Mouse (Mus musculus): ENCODE results near the gene Asgr1. TPM values are rescaled to one million over a fixed set of nuclear protein-coding genes. Genes with fewer than 3 reads are reported as not detected.

The Asgr1 gene
- polyA plus RNA-seq, 1 experiment = 0.87 TPM

Other genes starting within 250 kb of the Asgr1 start
- 1.2 TPM in 1 of 2 replicates, not detected in the other for gene Tmem102, start 248.5 kb upstream of the Asgr1 start, polyA plus RNA-seq (2012; ENCODE audit: insufficient read depth, insufficient read length, missing spikeins)
- gene Gm39566, start 238.8 kb upstream of the Asgr1 start, polyA plus RNA-seq (2012; ENCODE audit: insufficient read depth, insufficient read length, missing spikeins) = not detected in 2 replicates
- not detected in 2 replicates for gene Spem2, start 235.6 kb upstream of the Asgr1 start, polyA plus RNA-seq (2012; ENCODE audit: insufficient read depth, insufficient read length, missing spikeins)
- gene Spem1, start 231.9 kb upstream of the Asgr1 start, polyA plus RNA-seq (2012; ENCODE audit: insufficient read depth, insufficient read length, missing spikeins) = not detected in 2 replicates
- 1.8 and 2.7 TPM in 2 replicates for gene Nlgn2, start 216.3 kb upstream of the Asgr1 start, polyA plus RNA-seq (2012; ENCODE audit: insufficient read depth, insufficient read length, missing spikeins)
- gene Tmem256, start 215.6 kb upstream of the Asgr1 start, polyA plus RNA-seq (2012; ENCODE audit: insufficient read depth, insufficient read length, missing spikeins) = 206 and 248 TPM in 2 replicates
- 18.7 TPM in 2 replicates for gene Plscr3, start 207.7 kb upstream of the Asgr1 start, polyA plus RNA-seq (2012; ENCODE audit: insufficient read depth, insufficient read length, missing spikeins)
- gene Tnk1, start 195.4 kb upstream of the Asgr1 start, polyA plus RNA-seq (2012; ENCODE audit: insufficient read depth, insufficient read length, missing spikeins) = not detected in 2 replicates
- not detected in 2 replicates for gene Tmem95, start 176.1 kb upstream of the Asgr1 start, polyA plus RNA-seq (2012; ENCODE audit: insufficient read depth, insufficient read length, missing spikeins)
- gene Kctd11, start 172.7 kb upstream of the Asgr1 start, polyA plus RNA-seq (2012; ENCODE audit: insufficient read depth, insufficient read length, missing spikeins) = 2.5 and 3.3 TPM in 2 replicates
- gene Acap1, start 158.5 kb upstream of the Asgr1 start, polyA plus RNA-seq (2012; ENCODE audit: insufficient read depth, insufficient read length, missing spikeins) = not detected in 2 replicates
- gene 2810408A11Rik, start 153.1 kb upstream of the Asgr1 start, polyA plus RNA-seq (2012; ENCODE audit: insufficient read depth, insufficient read length, missing spikeins) = 3.2 TPM in 1 of 2 replicates, not detected in the other
- 16.9 and 18.4 TPM in 2 replicates for gene Neurl4, start 153.0 kb upstream of the Asgr1 start, polyA plus RNA-seq (2012; ENCODE audit: insufficient read depth, insufficient read length, missing spikeins)
- gene Gps2, start 140.2 kb upstream of the Asgr1 start, polyA plus RNA-seq (2012; ENCODE audit: insufficient read depth, insufficient read length, missing spikeins) = 23.6 and 24.3 TPM in 2 replicates
- 424 and 439 TPM in 2 replicates for gene Eif5a, start 132.1 kb upstream of the Asgr1 start, polyA plus RNA-seq (2012; ENCODE audit: insufficient read depth, insufficient read length, missing spikeins)
- gene Ybx2, start 118.3 kb upstream of the Asgr1 start, polyA plus RNA-seq (2012; ENCODE audit: insufficient read depth, insufficient read length, missing spikeins) = 37.9 and 76.4 TPM in 2 replicates
- gene Slc2a4, start 105.9 kb upstream of the Asgr1 start, polyA plus RNA-seq (2012; ENCODE audit: insufficient read depth, insufficient read length, missing spikeins) = 466 and 489 TPM in 2 replicates
- gene Cldn7, start 89.3 kb upstream of the Asgr1 start, polyA plus RNA-seq (2012; ENCODE audit: insufficient read depth, insufficient read length, missing spikeins) = not detected in 2 replicates
- gene Ctdnep1, start 72.9 kb upstream of the Asgr1 start, polyA plus RNA-seq (2012; ENCODE audit: insufficient read depth, insufficient read length, missing spikeins) = 82.4 and 122 TPM in 2 replicates
- 66.7 and 78.0 TPM in 2 replicates for gene Elp5, start 71.6 kb upstream of the Asgr1 start, polyA plus RNA-seq (2012; ENCODE audit: insufficient read depth, insufficient read length, missing spikeins)
- gene Gabarap, start 62.9 kb upstream of the Asgr1 start, polyA plus RNA-seq (2012; ENCODE audit: insufficient read depth, insufficient read length, missing spikeins) = 576 and 663 TPM in 2 replicates
- 24.2 and 26.4 TPM in 2 replicates for gene Phf23, start 58.3 kb upstream of the Asgr1 start, polyA plus RNA-seq (2012; ENCODE audit: insufficient read depth, insufficient read length, missing spikeins)
- 2.6 and 4.9 TPM in 2 replicates for gene Dvl2, start 53.5 kb upstream of the Asgr1 start, polyA plus RNA-seq (2012; ENCODE audit: insufficient read depth, insufficient read length, missing spikeins)
- gene Acadvl, start 38.7 kb upstream of the Asgr1 start, polyA plus RNA-seq (2012; ENCODE audit: insufficient read depth, insufficient read length, missing spikeins) = 1,981 and 2,287 TPM in 2 replicates
- 2.4 and 2.7 TPM in 2 replicates for gene Dlg4, start 37.1 kb upstream of the Asgr1 start, polyA plus RNA-seq (2012; ENCODE audit: insufficient read depth, insufficient read length, missing spikeins)
- gene Asgr2, start 38.6 kb downstream of the Asgr1 start, polyA plus RNA-seq (2012; ENCODE audit: insufficient read depth, insufficient read length, missing spikeins) = not detected in 2 replicates
- 13.1 and 16.8 TPM in 2 replicates for gene Mgl2, start 76.2 kb downstream of the Asgr1 start, polyA plus RNA-seq (2012; ENCODE audit: insufficient read depth, insufficient read length, missing spikeins)
- 8.7 and 15.9 TPM in 2 replicates for gene Clec10a, start 102.1 kb downstream of the Asgr1 start, polyA plus RNA-seq (2012; ENCODE audit: insufficient read depth, insufficient read length, missing spikeins)
- not detected in 2 replicates for gene Slc16a11, start 158.7 kb downstream of the Asgr1 start, polyA plus RNA-seq (2012; ENCODE audit: insufficient read depth, insufficient read length, missing spikeins)
- gene Slc16a13, start 167.0 kb downstream of the Asgr1 start, polyA plus RNA-seq (2012; ENCODE audit: insufficient read depth, insufficient read length, missing spikeins) = 0.67 and 2.2 TPM in 2 replicates
- 7.0 and 13.4 TPM in 2 replicates for gene Bcl6b, start 175.7 kb downstream of the Asgr1 start, polyA plus RNA-seq (2012; ENCODE audit: insufficient read depth, insufficient read length, missing spikeins)
- 28.7 and 40.6 TPM in 2 replicates for gene 0610010K14Rik, start 183.8 kb downstream of the Asgr1 start, polyA plus RNA-seq (2012; ENCODE audit: insufficient read depth, insufficient read length, missing spikeins)
- gene Gm21988, start 185.7 kb downstream of the Asgr1 start, polyA plus RNA-seq (2012; ENCODE audit: insufficient read depth, insufficient read length, missing spikeins) = 4.0 and 4.8 TPM in 2 replicates
- gene Rnasek, start 185.8 kb downstream of the Asgr1 start, polyA plus RNA-seq (2012; ENCODE audit: insufficient read depth, insufficient read length, missing spikeins) = 214 and 232 TPM in 2 replicates
- gene Alox12, start 201.3 kb downstream of the Asgr1 start, polyA plus RNA-seq (2012; ENCODE audit: insufficient read depth, insufficient read length, missing spikeins) = 0.44 and 1.5 TPM in 2 replicates

All from brown adipose tissue, adult 24 weeks (tissue).